Mouse (Mus musculus) C2C12 (cell line): ENCODE measurements around the gene Snrnp27. TPM values are rescaled to one million over a fixed set of nuclear protein-coding genes. Genes with fewer than 3 reads are reported as not detected.
A peak's percentile ranks its signal among the peaks of the same experiment; 100 is the strongest.

Experiments used
- H3K27me3 ChIP-seq: one replicate; pipeline ENCODE4 v1.6.1; 2011; ENCODE audit not compliant: control insufficient read depth, insufficient read depth, insufficient read length
- H3K36me3 ChIP-seq: one replicate; pipeline ENCODE4 v1.6.1; 2011; ENCODE audit not compliant: control insufficient read depth, insufficient read depth
- H3K4me3 ChIP-seq: one replicate; pipeline ENCODE4 v1.5.1; 2011; ENCODE audit warnings: mild to moderate bottlenecking, control low read depth; ENCODE audit not compliant: poor library complexity, insufficient read depth, severe bottlenecking
- H3K79me2 ChIP-seq: one replicate; pipeline ENCODE4 v1.6.1; 2011; ENCODE audit not compliant: control insufficient read depth, insufficient read depth
- H3K79me3 ChIP-seq: one replicate; pipeline ENCODE4 v1.6.1; 2011; ENCODE audit warnings: low read depth, control low read depth
- H3ac ChIP-seq: one replicate; pipeline ENCODE3; 2011; ENCODE audit warnings: low read depth; ENCODE audit not compliant: control insufficient read depth, insufficient read length
- CEBPB ChIP-seq: IDR thresholded peaks from one replicate; pipeline ENCODE4 v1.6.1; 2011; ENCODE audit warnings: low read depth, mild to moderate bottlenecking, control low read depth, moderate library complexity
- CTCF ChIP-seq: IDR thresholded peaks from one replicate; pipeline ENCODE4 v1.5.1; 2011; ENCODE audit not compliant: control insufficient read depth, insufficient read depth, insufficient read length
- FOSL1 ChIP-seq: IDR thresholded peaks from one replicate; pipeline ENCODE4 v1.8.0; 2011; ENCODE audit warnings: mild to moderate bottlenecking, low read length; ENCODE audit not compliant: poor library complexity, insufficient read depth, severe bottlenecking
- MAX ChIP-seq: IDR thresholded peaks from one replicate; pipeline ENCODE4 v1.6.1; 2011; ENCODE audit warnings: mild to moderate bottlenecking, control low read depth
- MYOD1 ChIP-seq: IDR thresholded peaks from one replicate; pipeline ENCODE4 v1.6.1; 2011; ENCODE audit warnings: low read depth; ENCODE audit not compliant: control insufficient read depth, insufficient read length
- MYOG ChIP-seq: IDR thresholded peaks from one replicate; pipeline ENCODE4 v1.6.1; 2011; ENCODE audit not compliant: control insufficient read depth, insufficient read length; ENCODE audit errors: extremely low read depth
- USF1 ChIP-seq: IDR thresholded peaks from one replicate; pipeline ENCODE4 v1.6.1; 2011; ENCODE audit warnings: low read depth, mild to moderate bottlenecking, control low read depth, moderate library complexity
- polyA plus RNA-seq: library from polyadenylated mRNA; unstranded; fragments of >200 nt; fragmentation: generic; extraction: Trizol; gene quantifications from one replicate; pipeline ENCODE4 v1.2.1, GENCODE M21; 2012; ENCODE audit warnings: missing spikeins

Gene Snrnp27
- polyA plus RNA-seq, 1 experiment: 53.1 TPM

GRCm38 (mm10) chr6:86686971-86687370 is 2.6 kb upstream of the Snrnp27 start:
- no peak overlapping the region for H3K4me3 ChIP-seq
- TF ChIP-seq MYOG: no peak
- no peak for TF ChIP-seq MYOD1
- TF ChIP-seq CTCF: no peak
- no peak for TF ChIP-seq USF1
- no peak for TF ChIP-seq MAX
- no peak for TF ChIP-seq FOSL1
- TF ChIP-seq CEBPB: no peak

GRCm38 (mm10) chr6:86684655-86685011 is 311 bp upstream of the Snrnp27 start:
- no peak for TF ChIP-seq USF1
- no peak for TF ChIP-seq MYOG
- TF ChIP-seq CEBPB: no peak
- no peak for TF ChIP-seq FOSL1
- no peak for TF ChIP-seq MYOD1
- no peak for TF ChIP-seq CTCF
- TF ChIP-seq MAX: no peak
- H3K4me3 ChIP-seq: peak overlapping the region; percentile 61

More at GRCm38 (mm10) chr6:86686971-86687370, 2.6 kb upstream of the Snrnp27 start:
- peaks cover 17% of the 10 kb centered on the region for H3K79me2 ChIP-seq
- H3K27me3 ChIP-seq: no peaks in the 10 kb centered on the region
- H3K79me3 ChIP-seq: peaks cover 7% of the 10 kb centered on the region
- peaks cover 16% of the 10 kb centered on the region for H3K36me3 ChIP-seq
- H3ac ChIP-seq: no peak overlapping the region

GRCm38 (mm10) chr6:86681289-86681688 is 3.0 kb downstream of the Snrnp27 start:
- H3ac ChIP-seq: no peak overlapping the region
- H3K27me3 ChIP-seq: no peaks in the 10 kb centered on the region
- peaks cover 8% of the 10 kb centered on the region for H3K79me3 ChIP-seq
- peaks cover 42% of the 10 kb centered on the region for H3K36me3 ChIP-seq
- H3K4me3 ChIP-seq: no peak overlapping the region
- peaks cover 17% of the 10 kb centered on the region for H3K79me2 ChIP-seq
- no peak for TF ChIP-seq CEBPB
- no peak for TF ChIP-seq USF1
- TF ChIP-seq MYOD1: no peak
- no peak for TF ChIP-seq FOSL1
- no peak for TF ChIP-seq MYOG
- TF ChIP-seq CTCF: no peak
- TF ChIP-seq MAX: no peak

More at GRCm38 (mm10) chr6:86684655-86685011, 311 bp upstream of the Snrnp27 start:
- Histone ChIP-seq H3ac (peak overlapping the region; percentile 29), H3K27me3 (no peaks in the 10 kb centered on the region), H3K36me3 (peaks cover 20% of the 10 kb centered on the region), H3K79me3 (peaks cover 8% of the 10 kb centered on the region), H3K79me2 (peaks cover 17% of the 10 kb centered on the region)

- Histone ChIP-seq H3K79me3 (peaks cover 1% of the 10 kb centered on the region), H3K79me2 (peaks cover 7% of the 10 kb centered on the region), H3ac (no peak overlapping the region), H3K27me3 (no peaks in the 10 kb centered on the region), H3K4me3 (no peak overlapping the region), H3K36me3 (peaks cover 59% of the 10 kb centered on the region)
- TF ChIP-seq CEBPB (no peak), MYOG (no peak), FOSL1 (no peak), MAX (no peak), CTCF (no peak), USF1 (no peak), MYOD1 (no peak)
These were observed 6.0 kb downstream of the Snrnp27 start for GRCm38 (mm10) chr6:86678341-86678740.

- Histone ChIP-seq H3K4me3 (no peak overlapping the region), H3ac (no peak overlapping the region), H3K27me3 (no peaks in the 10 kb centered on the region), H3K79me3 (no peaks in the 10 kb centered on the region), H3K79me2 (no peaks in the 10 kb centered on the region), H3K36me3 (peaks cover 28% of the 10 kb centered on the region)
- TF ChIP-seq CTCF (peak; percentile 69), MAX (no peak)
These were observed 13.4 kb downstream of the Snrnp27 start for GRCm38 (mm10) chr6:86670873-86671272.

GRCm38 (mm10) chr6:86669240-86669727 is 15.0 kb downstream of the Snrnp27 start:
- Histone ChIP-seq H3ac (peak overlapping the region; percentile 55), H3K36me3 (peaks cover 18% of the 10 kb centered on the region), H3K27me3 (no peaks in the 10 kb centered on the region), H3K79me3 (no peaks in the 10 kb centered on the region), H3K79me2 (no peaks in the 10 kb centered on the region), H3K4me3 (peak overlapping the region; percentile 56)
- no peak for TF ChIP-seq MAX
- no peak for TF ChIP-seq MYOD1
- TF ChIP-seq MYOG: no peak
- TF ChIP-seq CEBPB: peak; percentile 30
- TF ChIP-seq CTCF: no peak
